ENCODE assay signal across 14 mouse cellular contexts in genomic region chr5:31983161-31983560, GRCm38 (mm10).
"Had no signal": no experiment of that assay in that cellular context is flagged by ENCODE, and none has a peak within 500 bp of the region (broad histone marks: within the 10 kb centered on the region; RNA-seq: fewer than 3 reads in every experiment).

No protein-coding gene starts in this region.

- H3K27me3 ChIP-seq: limb, embryonic 15.5 days; liver, embryonic 12.5 days; midbrain, embryonic 15.5 days; neural tube, embryonic 13.5 days had no signal

- H3K4me1 ChIP-seq: liver, embryonic 12.5 days; midbrain, embryonic 15.5 days; neural tube, embryonic 13.5 days had no signal

- H3K4me2 ChIP-seq: limb, embryonic 15.5 days; liver, embryonic 12.5 days; lung, embryonic 14.5 days; midbrain, embryonic 11.5 days; midbrain, embryonic 15.5 days; neural tube, embryonic 13.5 days had no signal

- H3K9ac ChIP-seq: limb, embryonic 15.5 days; liver, embryonic 12.5 days; lung, embryonic 14.5 days; midbrain, embryonic 15.5 days; neural tube, embryonic 13.5 days had no signal

- H3K4me3 ChIP-seq: limb, embryonic 15.5 days; liver, embryonic 12.5 days; midbrain, embryonic 15.5 days; neural tube, embryonic 13.5 days had no signal

- H3K27ac ChIP-seq: liver, embryonic 12.5 days; midbrain, embryonic 15.5 days; neural tube, embryonic 13.5 days had no signal

- ATAC-seq: liver, embryonic 12.5 days; midbrain, embryonic 15.5 days had no signal

- H3K9me3 ChIP-seq: limb, embryonic 15.5 days; liver, embryonic 12.5 days; midbrain, embryonic 15.5 days; neural tube, embryonic 13.5 days had no signal

- DNase-seq: kidney, adult 8-10 months; kidney, postnatal 25 days; left cerebral cortex, postnatal 4 days; lung, embryonic 14.5 days; lung, postnatal 10 days; lung, postnatal 4 days; right cerebral cortex, adult 18-20 months; thymus, adult 2 months; thymus, postnatal 36 days had no signal

- H3K36me3 ChIP-seq: limb, embryonic 15.5 days; liver, embryonic 12.5 days; midbrain, embryonic 15.5 days; neural tube, embryonic 13.5 days had no signal
